Mouse (Mus musculus): ENCODE results near the gene Heph. TPM values are rescaled to one million over a fixed set of nuclear protein-coding genes. Genes with fewer than 3 reads are reported as not detected.

Gene Heph
- total and polyA plus RNA-seq, 3 experiments: not detected

DNA sequence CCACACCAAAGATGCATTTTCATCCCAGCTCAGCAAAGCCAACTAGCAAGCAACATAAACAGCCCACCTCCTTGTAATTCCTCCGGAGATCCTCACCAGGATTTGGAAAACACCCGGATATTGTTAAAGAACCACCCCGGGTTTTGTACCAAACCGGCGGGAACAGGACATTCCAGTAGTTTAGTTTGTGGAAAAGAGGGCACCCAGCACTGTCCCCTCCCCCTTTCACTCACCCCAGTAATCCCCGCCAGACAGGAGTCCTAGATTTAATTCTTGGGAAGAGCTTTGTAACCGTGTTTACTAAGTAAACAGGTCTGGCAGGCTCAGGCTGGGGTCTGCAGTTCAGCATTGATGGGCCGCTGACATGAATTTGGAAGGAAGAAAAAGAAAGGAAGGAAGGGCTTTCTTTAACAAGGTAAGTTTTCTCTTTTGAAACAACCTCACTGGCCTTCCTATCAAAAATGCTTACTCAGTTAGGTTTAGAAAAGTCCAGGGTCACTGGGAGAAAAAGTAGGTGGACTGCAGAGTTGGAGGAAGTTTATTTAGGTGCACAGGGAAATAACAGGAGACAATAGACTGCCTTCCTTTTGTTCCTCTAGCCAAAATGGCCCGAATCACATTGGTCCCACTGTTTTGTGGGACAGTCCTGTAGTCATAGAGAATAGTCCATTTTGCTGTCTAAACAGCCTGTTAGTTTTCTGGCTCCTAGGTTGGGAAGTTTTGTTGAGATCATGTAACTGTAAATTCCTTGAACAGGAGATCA lies 1.2 kb downstream of the Heph start, which contains the start of gene Hsf3:
Gene Hsf3 (minus strand): TSS at position 94 of the 763 bp plus-strand sequence.
- DNase-seq (ENCODE audit: extremely low read depth): no peak
- Histone ChIP-seq H3K9ac (ENCODE audit: insufficient read depth, low read depth) (no peak within 1 kb of the TSS), H3K4me3 (replicated peaks in 1 of 3; ENCODE audit: low read depth in 2 of 3, low read length in 2 of 3, poor library complexity in 1 of 3) (no peak within 1 kb of the TSS), H3K4me1 (ENCODE audit: control insufficient read depth in 1 of 2, insufficient read depth in 2 of 2) (no peaks in the 10 kb centered on the region), H3K36me3 (replicated peaks in 1 of 2; ENCODE audit: control insufficient read depth in 1 of 2, insufficient read depth in 1 of 2, low read length in 1 of 2) (no peaks in the 10 kb centered on the region), H3K27ac (ENCODE audit: insufficient read depth, low read depth) (no peak within 1 kb of the TSS), H3K4me2 (ENCODE audit: insufficient read depth, low read depth, poor library complexity, severe bottlenecking) (no peak within 1 kb of the TSS), H3K27me3 (replicated peaks) (no peaks in the 10 kb centered on the region), H3K9me3 (replicated peaks; ENCODE audit: low read length) (no peaks in the 10 kb centered on the region), H3K79me2 (replicated peaks; ENCODE audit: control insufficient read depth, extremely low read depth, insufficient read depth, poor library complexity, severe bottlenecking) (no peaks in the 10 kb centered on the region)
- dilution Hi-C loops (cut with MboI; ENCODE audit: extremely low pct_ligation_motif_present, extremely low pct_unique_long_range_greater_than_20kb, low sequenced_read_pairs) (no loop called here), in situ Hi-C loops (cut with MboI; ENCODE audit: low pct_ligation_motif_present, low pct_unique_long_range_greater_than_20kb, low sequenced_read_pairs) (no loop called here)
- TF ChIP-seq USF2 (conservative IDR thresholded peaks at IDR 0.05; ENCODE audit: low read depth, low read length): no peak
- no peak for TF ChIP-seq MAX (IDR thresholded peaks at IDR 0.05; ENCODE audit: low read length)
- TF ChIP-seq MAZ (IDR thresholded peaks at IDR 0.05; ENCODE audit: low read depth, low read length): no peak
- no peak for TF ChIP-seq MYC (IDR thresholded peaks at IDR 0.05; ENCODE audit: low read depth, low read length)

- Histone ChIP-seq H3K79me2 (replicated peaks; ENCODE audit: control insufficient read depth, extremely low read depth, insufficient read depth, poor library complexity, severe bottlenecking) (no peaks in the 10 kb centered on the region), H3K27ac (ENCODE audit: insufficient read depth, low read depth) (no peak overlapping the region), H3K9me3 (replicated peaks; ENCODE audit: low read length) (no peaks in the 10 kb centered on the region), H3K4me3 (replicated peaks in 1 of 3; ENCODE audit: low read depth in 2 of 3, low read length in 2 of 3, poor library complexity in 1 of 3) (no peak overlapping the region), H3K4me2 (ENCODE audit: insufficient read depth, low read depth, poor library complexity, severe bottlenecking) (no peak overlapping the region), H3K4me1 (ENCODE audit: control insufficient read depth in 1 of 2, insufficient read depth in 2 of 2) (no peaks in the 10 kb centered on the region), H3K9ac (ENCODE audit: insufficient read depth, low read depth) (no peak overlapping the region), H3K36me3 (replicated peaks in 1 of 2; ENCODE audit: control insufficient read depth in 1 of 2, insufficient read depth in 1 of 2, low read length in 1 of 2) (no peaks in the 10 kb centered on the region), H3K27me3 (replicated peaks) (no peaks in the 10 kb centered on the region)
- dilution Hi-C loops (cut with MboI; ENCODE audit: extremely low pct_ligation_motif_present, extremely low pct_unique_long_range_greater_than_20kb, low sequenced_read_pairs) (no loop called here), in situ Hi-C loops (cut with MboI; ENCODE audit: low pct_ligation_motif_present, low pct_unique_long_range_greater_than_20kb, low sequenced_read_pairs) (loop anchor here (25.0 kb wide), 1 partner anchor 514 kb away; no protein-coding TSS in a partner anchor)
- TF ChIP-seq CHD2 (IDR thresholded peaks at IDR 0.05; ENCODE audit: low read length) (no peak), MYC (IDR thresholded peaks at IDR 0.05; ENCODE audit: low read depth, low read length) (no peak), RAD21 (IDR thresholded peaks at IDR 0.05; ENCODE audit: low read depth, low read length) (peak; percentile 35), CTCF (conservative IDR thresholded peaks at IDR 0.05 in 1 of 2, IDR thresholded peaks at IDR 0.05 in 1 of 2; ENCODE audit: low read depth in 2 of 2, low read length in 2 of 2) (peak in 1 of 2 experiments; percentile 32; a peak in 2 of 4 replicates), ZNF384 (IDR thresholded peaks at IDR 0.05; ENCODE audit: low read depth, low read length) (peak; percentile 45; the same call in 1 of the 2 replicates), SMC3 (IDR thresholded peaks at IDR 0.05; ENCODE audit: low read depth, low read length) (peak; percentile 20; the same call in 1 of the 2 replicates), NELFE (IDR thresholded peaks at IDR 0.05; ENCODE audit: low read depth, low read length) (no peak)
- DNase-seq (ENCODE audit: extremely low read depth): peak; percentile 10
Observed at GRCm38 (mm10) chrX:96501580-96501979, 46.4 kb downstream of the Heph start.

Other genes with a start within 250 kb of the Heph start
- not detected in 2 replicates for gene Vsig4, start 161.9 kb upstream of the Heph start, total RNA-seq (2012; rRNA removed)
- not detected in 2 replicates for gene Vsig4, start 161.9 kb upstream of the Heph start, total RNA-seq (2014; rRNA removed)
- gene Vsig4, start 161.9 kb upstream of the Heph start, polyA plus RNA-seq (2012; ENCODE audit: insufficient read length, low read depth): not detected in 2 replicates
- not detected in 2 replicates for gene Hsf3, start 935 bp downstream of the Heph start, total RNA-seq (2012; rRNA removed)
- gene Hsf3, start 935 bp downstream of the Heph start, total RNA-seq (2014; rRNA removed): not detected in 2 replicates
- gene Hsf3, start 935 bp downstream of the Heph start, polyA plus RNA-seq (2012; ENCODE audit: insufficient read length, low read depth): not detected in 2 replicates

All from CH12.LX (cell line).